Comparison of ENCODE assay signal across 8 mouse cellular contexts in genomic region chr4:49958275-49958674, GRCm38 (mm10).
DNase-seq lines count a peak whose midpoint lies in the region; ATAC-seq and TF ChIP-seq lines count a peak whose summit lies in the region.
"Had no signal": no experiment of that assay in that cellular context is flagged by ENCODE, and none has a peak within 500 bp of the region (broad histone marks: within the 10 kb centered on the region; RNA-seq: fewer than 3 reads in every experiment).

No protein-coding gene starts in this region.

- peak; percentile 73 for TF ChIP-seq CTCF in kidney, postnatal 0 days (IDR thresholded peaks at IDR 0.05; ENCODE audit: low read depth)

- WGBS in kidney, postnatal 0 days = 11% methylated on average over 2 of the region's 2 CpGs
- WGBS in forebrain, embryonic 13.5 days = 18% methylated on average over 2 of the region's 2 CpGs

- H3K27me3 ChIP-seq in kidney, postnatal 0 days (ENCODE audit: insufficient read depth, low read length) = no peaks in the 10 kb centered on the region
- no peaks in the 10 kb centered on the region for H3K27me3 ChIP-seq in forebrain, embryonic 13.5 days

- no peak overlapping the region for H3K4me3 ChIP-seq in kidney, postnatal 0 days (replicated peaks; ENCODE audit: low read depth, low read length)
- no peak overlapping the region for H3K4me3 ChIP-seq in forebrain, embryonic 13.5 days

- H3K9me3 ChIP-seq in kidney, postnatal 0 days (replicated peaks; ENCODE audit: low read length) = no peaks in the 10 kb centered on the region
- no peaks in the 10 kb centered on the region for H3K9me3 ChIP-seq in forebrain, embryonic 13.5 days (replicated peaks)

- H3K4me2 ChIP-seq in kidney, postnatal 0 days (ENCODE audit: low read length) = no peak overlapping the region
- H3K4me2 ChIP-seq in forebrain, embryonic 13.5 days = no peak overlapping the region

- peak; percentile 58 for DNase-seq in kidney, postnatal 0 days (ENCODE audit: low spot score)
- DNase-seq in kidney, postnatal 4 days = no peak
- peak; percentile 3 for DNase-seq in 3T3-L1 (ENCODE audit: low read depth, low spot score)
- DNase-seq in A20 (ENCODE audit: low read depth, low spot score) = peak; percentile 21
- DNase-seq in ovary, postnatal 10 days (ENCODE audit: low spot score) = no peak
- no peak for DNase-seq in right cerebral cortex, postnatal 4 days
- DNase-seq: spleen, adult 18-20 months had no signal

- no peaks in the 10 kb centered on the region for H3K4me1 ChIP-seq in kidney, postnatal 0 days (replicated peaks; ENCODE audit: insufficient read depth, low read length)
- H3K4me1 ChIP-seq in forebrain, embryonic 13.5 days = no peaks in the 10 kb centered on the region

- no peak for ATAC-seq in kidney, postnatal 0 days (replicated peaks; ENCODE audit: low FRiP score, low read depth)
- 0 out of 2 replicates have a peak, but pooled peaks have one; percentile 53 for ATAC-seq in forebrain, embryonic 13.5 days

- no peaks in the 10 kb centered on the region for H3K36me3 ChIP-seq in kidney, postnatal 0 days (ENCODE audit: insufficient read depth, low read length)
- H3K36me3 ChIP-seq in forebrain, embryonic 13.5 days (ENCODE audit: poor library complexity, severe bottlenecking) = no peaks in the 10 kb centered on the region

- H3K27ac ChIP-seq in kidney, postnatal 0 days = no peak overlapping the region
- H3K27ac ChIP-seq in forebrain, embryonic 13.5 days = no peak overlapping the region

- no peak overlapping the region for H3K9ac ChIP-seq in kidney, postnatal 0 days (ENCODE audit: low read depth, low read length)
- H3K9ac ChIP-seq in forebrain, embryonic 13.5 days = no peak overlapping the region

Comparison
In these comparisons a context has a peak if more than half of its experiments do, and no peak if none do; other contexts are left out.
1. DNase-seq: peak in kidney, postnatal 0 days (single experiment), 3T3-L1 (single experiment) and A20 (single experiment); none in kidney, postnatal 4 days (0 of 2), ovary, postnatal 10 days (single experiment) and right cerebral cortex, postnatal 4 days (single experiment).